Mouse (Mus musculus) lung, postnatal 0 days (tissue): ENCODE measurements around the gene St8sia2.

Source experiments
- CTCF ChIP-seq: IDR thresholded peaks from 2 replicates; pipeline ENCODE4 v1.5.1; 2016; ENCODE audit warnings: antibody characterized with exemption, mild to moderate bottlenecking
- EP300 ChIP-seq: IDR thresholded peaks from 2 replicates; pipeline ENCODE4 v1.6.1; 2016; ENCODE audit warnings: antibody characterized with exemption, mild to moderate bottlenecking, control low read depth

DNA sequence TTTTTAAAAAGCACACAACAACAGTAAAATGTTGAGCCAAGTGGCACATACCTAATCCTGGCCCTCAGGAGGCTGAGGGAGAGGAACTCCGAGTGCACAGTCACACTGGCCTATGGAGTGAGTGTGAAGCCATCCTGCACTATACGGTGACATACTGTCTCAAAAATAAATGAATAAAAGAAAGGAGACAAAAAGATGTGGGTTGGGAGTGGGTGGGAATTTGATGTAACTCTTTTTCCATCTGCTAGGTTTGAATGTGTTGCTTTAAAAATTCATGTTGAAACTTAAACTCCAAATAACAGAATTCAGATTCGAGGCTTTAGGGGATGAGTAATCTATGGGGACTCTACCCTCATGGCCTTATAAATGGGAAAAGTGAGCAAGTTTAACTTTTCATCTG is 46.2 kb upstream of the St8sia2 start:
- no peak for TF ChIP-seq CTCF
- no peak for TF ChIP-seq EP300
